Mouse (Mus musculus): ENCODE measurements at regions not wholly inside any gene's neighbourhood (a gene's known extent, or its start where the extent isn't known, plus 50 kb on each side); places are given as distances from the start of the nearest gene placed in this dataset.

- WGBS: 72% methylated on average over 5 of the region's 5 CpGs
- H3K36me3 ChIP-seq (ENCODE audit: control insufficient read depth, insufficient read depth, low read length): no peaks in the 10 kb centered on the region
- H3K9me3 ChIP-seq (ENCODE audit: control insufficient read depth, low read length): no peaks in the 10 kb centered on the region
- no peak for ATAC-seq (ENCODE audit: low FRiP score)
- H3K9ac ChIP-seq (ENCODE audit: low read depth, low read length): no peak overlapping the region
- H3K4me3 ChIP-seq (ENCODE audit: low read depth, low read length): no peak overlapping the region
- no peak overlapping the region for H3K27ac ChIP-seq (ENCODE audit: low read depth, low read length)
- peaks cover 3% of the 10 kb centered on the region for H3K4me1 ChIP-seq (replicated peaks; ENCODE audit: control insufficient read depth, insufficient read depth, low read length)
- H3K4me2 ChIP-seq (replicated peaks; ENCODE audit: low read depth, low read length): no peak overlapping the region
- no peak for DNase-seq (ENCODE audit: low spot score)
- no peaks in the 10 kb centered on the region for H3K27me3 ChIP-seq (ENCODE audit: control insufficient read depth, insufficient read depth, low read length)
Measured at GRCm38 (mm10) chr1:157717131-157717530, 210.6 kb downstream of the Sec16b start.

- H3K27me3 ChIP-seq (ENCODE audit: control insufficient read depth, insufficient read depth, low read length): no peaks in the 10 kb centered on the region
- no peaks in the 10 kb centered on the region for H3K4me1 ChIP-seq (replicated peaks; ENCODE audit: control insufficient read depth, insufficient read depth, low read length)
- no peaks in the 10 kb centered on the region for H3K9me3 ChIP-seq (ENCODE audit: control insufficient read depth, low read length)
- no peak overlapping the region for H3K4me3 ChIP-seq (ENCODE audit: low read depth, low read length)
- ATAC-seq (ENCODE audit: low FRiP score) (no peak), DNase-seq (ENCODE audit: low spot score) (no peak)
- no peaks in the 10 kb centered on the region for H3K36me3 ChIP-seq (ENCODE audit: control insufficient read depth, insufficient read depth, low read length)
- no peak overlapping the region for H3K9ac ChIP-seq (ENCODE audit: low read depth, low read length)
- no peak overlapping the region for H3K4me2 ChIP-seq (replicated peaks; ENCODE audit: low read depth, low read length)
- no peak overlapping the region for H3K27ac ChIP-seq (ENCODE audit: low read depth, low read length)
- 89% methylated on average over 5 of the region's 5 CpGs for WGBS
Measured at GRCm38 (mm10) chr1:157721946-157722345, 215.4 kb downstream of the Sec16b start.

GRCm38 (mm10) chr1:157731124-157731523 lies 224.6 kb downstream of the Sec16b start:
- Histone ChIP-seq H3K4me2 (replicated peaks; ENCODE audit: low read depth, low read length) (no peak overlapping the region), H3K27me3 (ENCODE audit: control insufficient read depth, insufficient read depth, low read length) (no peaks in the 10 kb centered on the region), H3K27ac (ENCODE audit: low read depth, low read length) (no peak overlapping the region), H3K36me3 (ENCODE audit: control insufficient read depth, insufficient read depth, low read length) (no peaks in the 10 kb centered on the region), H3K9ac (ENCODE audit: low read depth, low read length) (no peak overlapping the region), H3K4me3 (ENCODE audit: low read depth, low read length) (no peak overlapping the region), H3K9me3 (ENCODE audit: control insufficient read depth, low read length) (no peaks in the 10 kb centered on the region), H3K4me1 (replicated peaks; ENCODE audit: control insufficient read depth, insufficient read depth, low read length) (no peaks in the 10 kb centered on the region)
- DNase-seq (ENCODE audit: low spot score): no peak
- ATAC-seq (ENCODE audit: low FRiP score): no peak
- 93% methylated on average over 1 of the region's 1 CpGs for WGBS

GRCm38 (mm10) chr1:157740725-157741665 lies 234.5 kb downstream of the Sec16b start:
- no peak overlapping the region for H3K4me3 ChIP-seq (ENCODE audit: low read depth, low read length)
- H3K27ac ChIP-seq (ENCODE audit: low read depth, low read length): no peak overlapping the region
- 65% methylated on average over 13 of the region's 13 CpGs for WGBS
- H3K36me3 ChIP-seq (ENCODE audit: control insufficient read depth, insufficient read depth, low read length): no peaks in the 10 kb centered on the region
- DNase-seq (ENCODE audit: low spot score) (no peak), ATAC-seq (ENCODE audit: low FRiP score) (no peak)
- H3K9me3 ChIP-seq (ENCODE audit: control insufficient read depth, low read length): no peaks in the 10 kb centered on the region
- no peak overlapping the region for H3K9ac ChIP-seq (ENCODE audit: low read depth, low read length)
- H3K4me1 ChIP-seq (replicated peaks; ENCODE audit: control insufficient read depth, insufficient read depth, low read length): no peaks in the 10 kb centered on the region
- no peak overlapping the region for H3K4me2 ChIP-seq (replicated peaks; ENCODE audit: low read depth, low read length)
- no peaks in the 10 kb centered on the region for H3K27me3 ChIP-seq (ENCODE audit: control insufficient read depth, insufficient read depth, low read length)

- no peak overlapping the region for H3K4me3 ChIP-seq (ENCODE audit: low read depth, low read length)
- no peaks in the 10 kb centered on the region for H3K36me3 ChIP-seq (ENCODE audit: control insufficient read depth, insufficient read depth, low read length)
- H3K9me3 ChIP-seq (ENCODE audit: control insufficient read depth, low read length): no peaks in the 10 kb centered on the region
- no peaks in the 10 kb centered on the region for H3K4me1 ChIP-seq (replicated peaks; ENCODE audit: control insufficient read depth, insufficient read depth, low read length)
- no peak overlapping the region for H3K4me2 ChIP-seq (replicated peaks; ENCODE audit: low read depth, low read length)
- ATAC-seq (ENCODE audit: low FRiP score) (0 out of 2 replicates have a peak, but pooled peaks have one; percentile 63), DNase-seq (ENCODE audit: low spot score) (peak; percentile 80)
- H3K27me3 ChIP-seq (ENCODE audit: control insufficient read depth, insufficient read depth, low read length): no peaks in the 10 kb centered on the region
- H3K9ac ChIP-seq (ENCODE audit: low read depth, low read length): no peak overlapping the region
- no peak overlapping the region for H3K27ac ChIP-seq (ENCODE audit: low read depth, low read length)
Measured at GRCm38 (mm10) chr1:157745611-157746010, 239.1 kb downstream of the Sec16b start.

- ATAC-seq (ENCODE audit: low FRiP score): no peak
- no peak overlapping the region for H3K4me2 ChIP-seq (replicated peaks; ENCODE audit: low read depth, low read length)
- DNase-seq (ENCODE audit: low spot score): no peak
- H3K9me3 ChIP-seq (ENCODE audit: control insufficient read depth, low read length): no peaks in the 10 kb centered on the region
- H3K4me1 ChIP-seq (replicated peaks; ENCODE audit: control insufficient read depth, insufficient read depth, low read length): no peaks in the 10 kb centered on the region
- 65% methylated on average over 10 of the region's 10 CpGs for WGBS
- no peak overlapping the region for H3K4me3 ChIP-seq (ENCODE audit: low read depth, low read length)
- H3K9ac ChIP-seq (ENCODE audit: low read depth, low read length): no peak overlapping the region
- H3K36me3 ChIP-seq (ENCODE audit: control insufficient read depth, insufficient read depth, low read length): no peaks in the 10 kb centered on the region
- no peak overlapping the region for H3K27ac ChIP-seq (ENCODE audit: low read depth, low read length)
- no peaks in the 10 kb centered on the region for H3K27me3 ChIP-seq (ENCODE audit: control insufficient read depth, insufficient read depth, low read length)
Measured at GRCm38 (mm10) chr1:157755015-157755649, 248.6 kb downstream of the Sec16b start.

- no peak overlapping the region for H3K4me3 ChIP-seq (ENCODE audit: low read depth, low read length)
- ATAC-seq (ENCODE audit: low FRiP score): no peak
Measured at GRCm38 (mm10) chr1:157756977-157757376, 250.4 kb downstream of the Sec16b start.

GRCm38 (mm10) chr1:157758337-157758736 lies 251.8 kb downstream of the Sec16b start:
- WGBS: 94% methylated on average over 1 of the region's 1 CpGs
- no peak for ATAC-seq (ENCODE audit: low FRiP score)
- H3K4me3 ChIP-seq (ENCODE audit: low read depth, low read length): no peak overlapping the region
- no peak for DNase-seq (ENCODE audit: low spot score)
- no peak overlapping the region for H3K4me2 ChIP-seq (replicated peaks; ENCODE audit: low read depth, low read length)
- H3K36me3 ChIP-seq (ENCODE audit: control insufficient read depth, insufficient read depth, low read length): no peaks in the 10 kb centered on the region
- H3K27me3 ChIP-seq (ENCODE audit: control insufficient read depth, insufficient read depth, low read length): no peaks in the 10 kb centered on the region
- H3K27ac ChIP-seq (ENCODE audit: low read depth, low read length): no peak overlapping the region
- no peaks in the 10 kb centered on the region for H3K4me1 ChIP-seq (replicated peaks; ENCODE audit: control insufficient read depth, insufficient read depth, low read length)
- H3K9ac ChIP-seq (ENCODE audit: low read depth, low read length): no peak overlapping the region
- H3K9me3 ChIP-seq (ENCODE audit: control insufficient read depth, low read length): no peaks in the 10 kb centered on the region

More at GRCm38 (mm10) chr1:157756977-157757376, 250.4 kb downstream of the Sec16b start:
- Histone ChIP-seq H3K36me3 (ENCODE audit: control insufficient read depth, insufficient read depth, low read length) (no peaks in the 10 kb centered on the region), H3K9ac (ENCODE audit: low read depth, low read length) (no peak overlapping the region), H3K9me3 (ENCODE audit: control insufficient read depth, low read length) (no peaks in the 10 kb centered on the region), H3K4me1 (replicated peaks; ENCODE audit: control insufficient read depth, insufficient read depth, low read length) (no peaks in the 10 kb centered on the region), H3K4me2 (replicated peaks; ENCODE audit: low read depth, low read length) (no peak overlapping the region), H3K27me3 (ENCODE audit: control insufficient read depth, insufficient read depth, low read length) (no peaks in the 10 kb centered on the region), H3K27ac (ENCODE audit: low read depth, low read length) (no peak overlapping the region)
- no peak for DNase-seq (ENCODE audit: low spot score)
- WGBS: 79% methylated on average over 3 of the region's 3 CpGs

- Histone ChIP-seq H3K27me3 (ENCODE audit: control insufficient read depth, insufficient read depth, low read length) (no peaks in the 10 kb centered on the region), H3K27ac (ENCODE audit: low read depth, low read length) (no peak overlapping the region), H3K9ac (ENCODE audit: low read depth, low read length) (no peak overlapping the region), H3K4me1 (replicated peaks; ENCODE audit: control insufficient read depth, insufficient read depth, low read length) (no peaks in the 10 kb centered on the region), H3K9me3 (ENCODE audit: control insufficient read depth, low read length) (no peaks in the 10 kb centered on the region), H3K4me2 (replicated peaks; ENCODE audit: low read depth, low read length) (no peak overlapping the region), H3K4me3 (ENCODE audit: low read depth, low read length) (no peak overlapping the region), H3K36me3 (ENCODE audit: control insufficient read depth, insufficient read depth, low read length) (no peaks in the 10 kb centered on the region)
- peak; percentile 32 for DNase-seq (ENCODE audit: low spot score)
- WGBS: 57% methylated on average over 6 of the region's 6 CpGs
- ATAC-seq (ENCODE audit: low FRiP score): no peak
Measured at GRCm38 (mm10) chr1:157768201-157768600, 261.7 kb downstream of the Sec16b start.
